Mouse (Mus musculus) right cerebral cortex, postnatal 25 days (tissue): ENCODE measurements at regions not wholly inside any gene's neighbourhood (a gene's known extent, or its start where the extent isn't known, plus 50 kb on each side); places are given as distances from the start of the nearest gene placed in this dataset.

ENCODE experiments used
- DNase-seq: peaks from one replicate; pipeline ENCODE4 v3.0.0; 2022

DNA sequence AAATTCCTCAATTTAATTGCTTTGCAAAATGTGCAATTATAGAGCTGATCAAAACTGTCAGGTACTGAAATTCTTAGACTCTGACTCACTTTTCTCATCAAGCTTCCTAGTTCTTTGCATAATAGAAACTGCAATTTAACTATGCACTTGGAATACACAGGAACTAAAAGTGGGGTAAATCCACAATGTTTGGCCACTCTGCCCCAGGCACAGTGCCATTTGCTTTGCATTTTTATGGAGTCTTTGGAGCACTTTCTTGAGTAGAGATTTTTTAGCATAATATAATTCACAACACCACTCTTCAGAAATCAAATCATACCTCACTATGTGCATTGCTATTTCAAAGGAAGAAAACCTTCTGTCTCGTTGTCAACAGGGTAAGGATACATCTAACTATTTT lies 414.5 kb upstream of the A730009L09Rik start:
- DNase-seq = no peak

DNA sequence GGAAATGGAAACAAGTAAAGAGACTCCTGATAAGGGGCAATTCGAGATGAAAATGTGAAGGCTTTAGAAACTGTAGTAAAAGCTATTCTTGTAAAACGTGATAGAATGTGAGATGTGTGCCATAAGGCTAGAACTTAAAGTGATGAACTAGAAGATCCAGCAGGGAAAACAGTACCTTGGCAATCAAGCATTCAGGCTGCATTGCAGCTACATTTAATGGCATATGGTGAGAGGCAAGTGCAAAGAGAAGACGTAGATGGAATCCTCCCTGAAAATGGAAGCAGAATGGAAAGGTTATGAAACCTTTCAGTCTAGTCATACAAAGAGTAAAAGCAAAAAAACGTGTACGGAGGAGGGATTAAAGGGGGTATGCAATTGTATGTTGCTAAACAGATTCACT lies 403.3 kb upstream of the A730009L09Rik start:
- no peak for DNase-seq

DNA sequence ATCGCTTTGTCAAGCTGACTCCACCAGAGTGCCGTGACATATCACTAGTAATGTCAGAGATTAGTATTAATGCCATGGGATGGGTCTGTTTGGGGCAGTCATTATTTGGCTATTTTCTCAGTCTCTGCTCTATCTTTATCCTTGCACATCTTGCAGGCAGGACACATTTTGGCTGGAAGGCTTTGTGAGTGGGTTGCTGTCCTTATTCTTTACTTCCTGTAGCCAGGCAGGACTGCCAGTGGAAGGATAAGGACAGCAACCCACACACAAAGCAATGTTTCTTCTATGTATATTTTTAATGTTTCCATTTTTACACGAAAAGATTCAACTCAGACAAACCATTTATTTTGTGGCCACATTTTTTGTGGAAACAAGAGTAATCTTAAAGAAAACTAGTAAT lies 397.4 kb upstream of the A730009L09Rik start:
- peak; percentile 12 for DNase-seq

DNA sequence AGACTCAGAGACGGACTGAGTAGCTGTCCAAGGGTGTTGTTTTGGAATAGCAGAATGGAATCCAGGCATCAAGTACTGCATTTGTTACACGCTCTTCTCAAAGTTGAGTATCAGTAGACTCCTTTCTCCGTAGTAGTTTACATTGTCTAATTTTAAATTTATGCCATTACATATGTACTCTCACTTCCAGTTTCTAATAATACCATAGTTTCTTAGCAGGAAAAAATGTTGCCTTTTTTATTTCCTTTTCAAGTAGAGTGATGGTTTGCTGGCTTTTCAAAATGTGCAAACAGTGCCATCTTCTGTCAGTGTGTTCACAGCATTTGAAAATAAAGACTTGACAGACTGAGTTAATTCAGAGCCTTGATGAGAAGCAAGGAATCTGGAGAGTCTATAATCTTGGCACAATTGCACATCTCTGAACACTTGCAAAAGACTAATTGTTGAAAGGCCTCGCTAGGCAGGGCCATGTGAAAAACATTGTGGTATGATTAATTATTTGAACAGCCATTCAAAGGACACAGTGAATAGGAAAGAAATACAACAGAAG lies 379.2 kb upstream of the A730009L09Rik start:
- DNase-seq = no peak

DNA sequence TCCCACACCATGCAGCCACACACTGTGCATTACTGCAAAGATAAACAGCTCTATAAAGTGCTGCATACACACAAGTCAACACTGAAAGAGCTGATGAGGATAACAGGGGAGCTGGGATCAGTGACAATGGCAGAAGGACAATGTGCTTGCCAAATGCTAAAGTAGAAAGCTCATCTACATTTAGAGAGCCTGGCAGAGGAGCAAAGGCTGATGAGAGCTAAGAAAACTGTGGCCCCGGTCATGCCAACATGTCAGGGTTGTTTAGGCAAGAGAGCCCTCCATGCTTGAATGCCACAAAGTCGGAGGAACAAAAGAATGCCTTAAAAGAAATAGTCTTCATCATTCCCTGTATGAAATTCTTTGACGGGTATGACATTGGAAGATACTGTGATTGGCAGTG lies 363.0 kb upstream of the A730009L09Rik start:
- DNase-seq = no peak

DNA sequence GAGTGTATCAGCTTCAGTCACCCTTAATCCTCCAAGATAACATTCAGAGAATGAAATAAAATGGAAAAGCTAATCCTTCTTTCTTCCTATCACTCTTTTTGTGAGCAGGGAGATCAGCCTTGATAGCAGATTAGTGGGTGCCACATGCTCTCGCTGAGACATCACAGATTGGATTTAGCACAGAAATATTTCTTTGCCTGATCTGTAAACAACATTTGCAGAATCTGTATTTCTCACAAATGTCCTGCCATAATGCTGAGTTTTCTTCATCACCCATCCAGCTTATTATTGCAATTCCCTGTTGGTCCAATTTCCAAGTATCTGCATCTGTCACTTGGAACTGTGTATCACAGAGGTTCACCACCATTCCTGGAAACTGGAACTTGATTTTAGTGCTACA lies 342.8 kb upstream of the A730009L09Rik start:
- DNase-seq = no peak
